In genomic region chr11:44749309-44749708, GRCm38 (mm10) we compare ENCODE assay signal across 29 mouse cellular contexts.
A peak's percentile ranks its signal among the peaks of the same experiment; 100 is the strongest.
DNase-seq lines count a peak whose midpoint lies in the region; ATAC-seq and TF ChIP-seq lines count a peak whose summit lies in the region.
"Had no signal": no experiment of that assay in that cellular context is flagged by ENCODE, and none has a peak within 500 bp of the region (broad histone marks: within the 10 kb centered on the region; RNA-seq: fewer than 3 reads in every experiment).

No protein-coding gene starts in this region.

- H3K9me3 ChIP-seq in hindbrain, embryonic 13.5 days = no peaks in the 10 kb centered on the region
- no peaks in the 10 kb centered on the region for H3K9me3 ChIP-seq in hindbrain, embryonic 12.5 days (replicated peaks)
- no peaks in the 10 kb centered on the region for H3K9me3 ChIP-seq in midbrain, postnatal 0 days (ENCODE audit: low read length)
- no peaks in the 10 kb centered on the region for H3K9me3 ChIP-seq in midbrain, embryonic 11.5 days (ENCODE audit: control insufficient read depth, low read length)
- H3K9me3 ChIP-seq in hindbrain, postnatal 0 days (ENCODE audit: low read length) = no peaks in the 10 kb centered on the region
- H3K9me3 ChIP-seq: embryonic facial prominence, embryonic 10.5 days; embryonic facial prominence, embryonic 13.5 days; forebrain, embryonic 12.5 days; forebrain, embryonic 15.5 days; G1E; heart, embryonic 10.5 days; heart, embryonic 13.5 days; intestine, embryonic 15.5 days had no signal

- TF ChIP-seq CTCF in midbrain, postnatal 0 days (IDR thresholded peaks at IDR 0.05) = no peak
- TF ChIP-seq CTCF in hindbrain, postnatal 0 days (IDR thresholded peaks at IDR 0.05; ENCODE audit: low read depth) = no peak

- H3K27ac ChIP-seq in hindbrain, embryonic 13.5 days = no peak overlapping the region
- no peak overlapping the region for H3K27ac ChIP-seq in hindbrain, embryonic 12.5 days
- H3K27ac ChIP-seq in midbrain, postnatal 0 days (ENCODE audit: low read depth, low read length) = no peak overlapping the region
- no peak overlapping the region for H3K27ac ChIP-seq in midbrain, embryonic 11.5 days (ENCODE audit: low read depth, low read length)
- H3K27ac ChIP-seq in hindbrain, postnatal 0 days = no peak overlapping the region
- H3K27ac ChIP-seq: embryonic facial prominence, embryonic 10.5 days; embryonic facial prominence, embryonic 13.5 days; forebrain, embryonic 12.5 days; forebrain, embryonic 15.5 days; heart, adult 2 months; heart, embryonic 10.5 days; heart, embryonic 13.5 days; intestine, embryonic 15.5 days had no signal

- H3K4me3 ChIP-seq in hindbrain, embryonic 13.5 days = no peak overlapping the region
- no peak overlapping the region for H3K4me3 ChIP-seq in hindbrain, embryonic 12.5 days
- H3K4me3 ChIP-seq in midbrain, postnatal 0 days (ENCODE audit: low read depth, low read length) = no peak overlapping the region
- no peak overlapping the region for H3K4me3 ChIP-seq in midbrain, embryonic 11.5 days (ENCODE audit: low read depth, low read length)
- H3K4me3 ChIP-seq in hindbrain, postnatal 0 days (ENCODE audit: low read length) = no peak overlapping the region
- H3K4me3 ChIP-seq: embryonic facial prominence, embryonic 10.5 days; embryonic facial prominence, embryonic 13.5 days; erythroblast, embryonic 14.5 days; forebrain, embryonic 12.5 days; forebrain, embryonic 15.5 days; heart, adult 2 months; heart, embryonic 10.5 days; heart, embryonic 13.5 days; intestine, embryonic 15.5 days had no signal

- H3K4me2 ChIP-seq in hindbrain, embryonic 13.5 days = no peak overlapping the region
- no peak overlapping the region for H3K4me2 ChIP-seq in hindbrain, embryonic 12.5 days (replicated peaks)
- H3K4me2 ChIP-seq in midbrain, postnatal 0 days (ENCODE audit: low read depth, low read length, poor library complexity, severe bottlenecking) = no peak overlapping the region
- no peak overlapping the region for H3K4me2 ChIP-seq in midbrain, embryonic 11.5 days
- H3K4me2 ChIP-seq in hindbrain, postnatal 0 days (ENCODE audit: low read depth, low read length) = no peak overlapping the region
- H3K4me2 ChIP-seq: embryonic facial prominence, embryonic 13.5 days; forebrain, embryonic 12.5 days; forebrain, embryonic 15.5 days; heart, embryonic 13.5 days; intestine, embryonic 15.5 days had no signal

- H3K4me1 ChIP-seq in hindbrain, embryonic 13.5 days (replicated peaks) = peaks cover 28% of the 10 kb centered on the region
- H3K4me1 ChIP-seq in hindbrain, embryonic 12.5 days = peaks cover 22% of the 10 kb centered on the region
- H3K4me1 ChIP-seq in midbrain, postnatal 0 days (ENCODE audit: insufficient read depth, low read length) = no peaks in the 10 kb centered on the region
- H3K4me1 ChIP-seq in midbrain, embryonic 11.5 days (ENCODE audit: control insufficient read depth, insufficient read depth, low read length) = peaks cover 11% of the 10 kb centered on the region
- H3K4me1 ChIP-seq in hindbrain, postnatal 0 days (ENCODE audit: insufficient read depth, low read length) = 0 out of 2 replicates have a peak, but pooled peaks cover 3% of the 10 kb centered on the region
- H3K4me1 ChIP-seq: embryonic facial prominence, embryonic 13.5 days; forebrain, embryonic 15.5 days; intestine, embryonic 15.5 days had no signal

- 63% methylated on average over 3 of the region's 3 CpGs for whole genome bisulfite sequencing in hindbrain, embryonic 13.5 days
- 81% methylated on average over 3 of the region's 3 CpGs for WGBS in hindbrain, embryonic 12.5 days
- WGBS in midbrain, postnatal 0 days = 74% methylated on average over 3 of the region's 3 CpGs
- WGBS in midbrain, embryonic 11.5 days = 91% methylated on average over 3 of the region's 3 CpGs
- WGBS in hindbrain, postnatal 0 days = 62% methylated on average over 3 of the region's 3 CpGs

- no peaks in the 10 kb centered on the region for H3K27me3 ChIP-seq in hindbrain, embryonic 13.5 days
- H3K27me3 ChIP-seq in hindbrain, embryonic 12.5 days = no peaks in the 10 kb centered on the region
- H3K27me3 ChIP-seq in midbrain, postnatal 0 days (ENCODE audit: insufficient read depth, low read length) = no peaks in the 10 kb centered on the region
- no peaks in the 10 kb centered on the region for H3K27me3 ChIP-seq in midbrain, embryonic 11.5 days (ENCODE audit: control insufficient read depth, insufficient read depth, low read length)
- no peaks in the 10 kb centered on the region for H3K27me3 ChIP-seq in hindbrain, postnatal 0 days (ENCODE audit: insufficient read depth, low read length)
- H3K27me3 ChIP-seq: CH12.LX; heart, embryonic 13.5 days; intestine, embryonic 15.5 days; Patski had no signal

- H3K36me3 ChIP-seq in hindbrain, embryonic 13.5 days = no peaks in the 10 kb centered on the region
- no peaks in the 10 kb centered on the region for H3K36me3 ChIP-seq in hindbrain, embryonic 12.5 days
- no peaks in the 10 kb centered on the region for H3K36me3 ChIP-seq in midbrain, postnatal 0 days (ENCODE audit: insufficient read depth, low read length)
- H3K36me3 ChIP-seq in midbrain, embryonic 11.5 days (ENCODE audit: control insufficient read depth, insufficient read depth, low read length) = no peaks in the 10 kb centered on the region
- no peaks in the 10 kb centered on the region for H3K36me3 ChIP-seq in hindbrain, postnatal 0 days (ENCODE audit: insufficient read depth, low read length)
- H3K36me3 ChIP-seq: embryonic facial prominence, embryonic 10.5 days; embryonic facial prominence, embryonic 13.5 days; forebrain, embryonic 12.5 days; forebrain, embryonic 15.5 days; G1E; heart, embryonic 10.5 days; heart, embryonic 13.5 days; intestine, embryonic 15.5 days had no signal

- peak; percentile 46; the same call in 1 of the 2 replicates for ATAC-seq in hindbrain, embryonic 13.5 days (ENCODE audit: low FRiP score)
- no peak for ATAC-seq in hindbrain, embryonic 12.5 days (ENCODE audit: low FRiP score)
- no peak for ATAC-seq in midbrain, postnatal 0 days (ENCODE audit: low FRiP score)
- ATAC-seq in midbrain, embryonic 11.5 days (ENCODE audit: low FRiP score) = no peak
- ATAC-seq in hindbrain, postnatal 0 days = 0 out of 2 replicates have a peak, but pooled peaks have one; percentile 38
- ATAC-seq: forebrain, embryonic 15.5 days; intestine, embryonic 15.5 days; Patski had no signal

- peak; percentile 50 for DNase-seq in midbrain, postnatal 0 days (ENCODE audit: low spot score)
- no peak for DNase-seq in midbrain, embryonic 11.5 days (ENCODE audit: low spot score, missing footprints)
- DNase-seq in hindbrain, postnatal 0 days (ENCODE audit: low spot score) = peak; percentile 46
- DNase-seq in layer of hippocampus, adult 8-10 months (ENCODE audit: low spot score in 2 of 2) = no peak
- no peak for DNase-seq in left cerebral cortex, adult 8-10 months (ENCODE audit: low spot score in 2 of 2)
- DNase-seq: adrenal gland, postnatal 10 days; adrenal gland, postnatal 36 days; B cell, adult 2 months; cerebellum, adult 11 months; cerebellum, adult 2 months; cerebellum, adult 9-11 months; cerebellum, postnatal 25 days; embryo, embryonic 11 days; gastrocnemius, postnatal 25 days; heart, adult 2 months; heart, postnatal 14 days had no signal

- no peak overlapping the region for H3K9ac ChIP-seq in hindbrain, embryonic 13.5 days
- no peak overlapping the region for H3K9ac ChIP-seq in hindbrain, embryonic 12.5 days
- H3K9ac ChIP-seq in midbrain, postnatal 0 days (replicated peaks; ENCODE audit: low read length, poor library complexity, severe bottlenecking) = no peak overlapping the region
- H3K9ac ChIP-seq in midbrain, embryonic 11.5 days (ENCODE audit: low read length) = no peak overlapping the region
- H3K9ac ChIP-seq in hindbrain, postnatal 0 days (replicated peaks; ENCODE audit: low read length) = no peak overlapping the region
- H3K9ac ChIP-seq: embryonic facial prominence, embryonic 13.5 days; forebrain, embryonic 12.5 days; forebrain, embryonic 15.5 days; heart, embryonic 13.5 days; intestine, embryonic 15.5 days had no signal

Comparison
In these comparisons a context has a peak if more than half of its experiments do, and no peak if none do; other contexts are left out.
1. ATAC-seq: peak in hindbrain, embryonic 13.5 days (single experiment) and hindbrain, postnatal 0 days (single experiment); none in hindbrain, embryonic 12.5 days (single experiment), midbrain, postnatal 0 days (single experiment) and midbrain, embryonic 11.5 days (single experiment).
2. DNase-seq: peak in midbrain, postnatal 0 days (single experiment) and hindbrain, postnatal 0 days (single experiment); none in midbrain, embryonic 11.5 days (single experiment), layer of hippocampus, adult 8-10 months (0 of 2) and left cerebral cortex, adult 8-10 months (0 of 2).